Mouse (Mus musculus): ENCODE data around the gene Ncln. TPM values are rescaled to one million over a fixed set of nuclear protein-coding genes. Genes with fewer than 3 reads are reported as not detected.

Gene Ncln
- polyA plus RNA-seq, 1 experiment from 2014 or later, result 99.0 TPM

GRCm38 (mm10) chr10:81523142-81523541, 26.9 kb upstream of the Ncln start:
- Histone ChIP-seq H3K4me3 (ENCODE audit: low read depth, low read length) (no peak overlapping the region), H3K4me1 (replicated peaks; ENCODE audit: control insufficient read depth, insufficient read depth, low read length) (peaks cover 7% of the 10 kb centered on the region), H3K36me3 (ENCODE audit: control insufficient read depth, insufficient read depth, low read length) (no peaks in the 10 kb centered on the region), H3K27me3 (replicated peaks; ENCODE audit: control insufficient read depth, insufficient read depth, low read length) (no peaks in the 10 kb centered on the region), H3K4me2 (ENCODE audit: low read length) (no peak overlapping the region), H3K9me3 (ENCODE audit: control insufficient read depth, low read length) (no peaks in the 10 kb centered on the region), H3K9ac (ENCODE audit: low read length) (no peak overlapping the region), H3K27ac (ENCODE audit: low read depth) (no peak overlapping the region)
- no peak for ATAC-seq (replicated peaks; ENCODE audit: low FRiP score, low TSS enrichment, low read depth)
- DNase-seq (ENCODE audit: low spot score), result no peak
- WGBS, result 81% methylated on average over 6 of the region's 6 CpGs

DNA sequence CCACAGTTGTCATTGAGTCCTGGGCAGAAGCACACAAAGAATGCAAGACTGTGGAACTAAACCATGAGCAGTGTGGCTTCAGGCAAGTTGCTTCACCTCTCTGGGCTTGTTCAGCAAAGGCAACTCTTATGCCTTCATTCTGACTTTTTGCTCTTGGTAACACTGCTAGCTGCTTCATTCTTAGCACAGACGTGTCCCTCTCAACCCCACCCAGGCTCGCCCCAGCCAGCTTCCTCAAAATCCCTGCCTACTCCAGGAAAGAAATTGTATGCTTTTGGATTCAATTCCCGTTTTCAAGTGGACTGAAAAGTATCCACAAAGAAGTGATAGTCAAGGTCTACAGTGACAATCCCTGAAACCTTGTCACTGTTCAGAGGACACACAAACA, 23.8 kb upstream of the Ncln start:
- Histone ChIP-seq H3K36me3 (ENCODE audit: control insufficient read depth, insufficient read depth, low read length) (no peaks in the 10 kb centered on the region), H3K9ac (ENCODE audit: low read length) (no peak overlapping the region), H3K9me3 (ENCODE audit: control insufficient read depth, low read length) (no peaks in the 10 kb centered on the region), H3K4me2 (ENCODE audit: low read length) (no peak overlapping the region), H3K27ac (ENCODE audit: low read depth) (no peak overlapping the region), H3K4me3 (ENCODE audit: low read depth, low read length) (no peak overlapping the region), H3K4me1 (replicated peaks; ENCODE audit: control insufficient read depth, insufficient read depth, low read length) (peaks cover 7% of the 10 kb centered on the region), H3K27me3 (replicated peaks; ENCODE audit: control insufficient read depth, insufficient read depth, low read length) (no peaks in the 10 kb centered on the region)
- no peak for DNase-seq (ENCODE audit: low spot score)
- 70% methylated on average over 3 of the region's 3 CpGs for WGBS
- ATAC-seq (replicated peaks; ENCODE audit: low FRiP score, low TSS enrichment, low read depth), result no peak

- WGBS, result 77% methylated on average over 6 of the region's 6 CpGs
- Histone ChIP-seq H3K27me3 (replicated peaks; ENCODE audit: control insufficient read depth, insufficient read depth, low read length) (no peaks in the 10 kb centered on the region), H3K36me3 (ENCODE audit: control insufficient read depth, insufficient read depth, low read length) (no peaks in the 10 kb centered on the region), H3K4me3 (ENCODE audit: low read depth, low read length) (no peak overlapping the region), H3K4me1 (replicated peaks; ENCODE audit: control insufficient read depth, insufficient read depth, low read length) (peaks cover 7% of the 10 kb centered on the region), H3K4me2 (ENCODE audit: low read length) (no peak overlapping the region), H3K9me3 (ENCODE audit: control insufficient read depth, low read length) (no peaks in the 10 kb centered on the region), H3K27ac (ENCODE audit: low read depth) (no peak overlapping the region), H3K9ac (ENCODE audit: low read length) (no peak overlapping the region)
- no peak for ATAC-seq (replicated peaks; ENCODE audit: low FRiP score, low TSS enrichment, low read depth)
- DNase-seq (ENCODE audit: low spot score), result no peak
Observed at GRCm38 (mm10) chr10:81519227-81519977, 23.2 kb upstream of the Ncln start.

- Histone ChIP-seq H3K4me2 (ENCODE audit: low read length) (no peak overlapping the region), H3K9me3 (ENCODE audit: control insufficient read depth, low read length) (0 out of 2 replicates have a peak, but pooled peaks cover 3% of the 10 kb centered on the region), H3K9ac (ENCODE audit: low read length) (no peak overlapping the region), H3K4me1 (replicated peaks; ENCODE audit: control insufficient read depth, insufficient read depth, low read length) (peaks cover 2% of the 10 kb centered on the region), H3K4me3 (ENCODE audit: low read depth, low read length) (no peak overlapping the region), H3K27me3 (replicated peaks; ENCODE audit: control insufficient read depth, insufficient read depth, low read length) (no peaks in the 10 kb centered on the region), H3K27ac (ENCODE audit: low read depth) (no peak overlapping the region), H3K36me3 (ENCODE audit: control insufficient read depth, insufficient read depth, low read length) (no peaks in the 10 kb centered on the region)
- peak; percentile 77 for DNase-seq (ENCODE audit: low spot score)
- 0 out of 2 replicates have a peak, but pooled peaks have one; percentile 44 for ATAC-seq (replicated peaks; ENCODE audit: low FRiP score, low TSS enrichment, low read depth)
- 11% methylated on average over 4 of the region's 4 CpGs for WGBS
Observed at GRCm38 (mm10) chr10:81518546-81518945, 22.4 kb upstream of the Ncln start.

- no peaks in the 10 kb centered on the region for H3K4me1 ChIP-seq (replicated peaks; ENCODE audit: control insufficient read depth, insufficient read depth, low read length)
- no peak overlapping the region for H3K9ac ChIP-seq (ENCODE audit: low read length)
- H3K9me3 ChIP-seq (ENCODE audit: control insufficient read depth, low read length), result 0 out of 2 replicates have a peak, but pooled peaks cover 3% of the 10 kb centered on the region
- WGBS, result 72% methylated on average over 8 of the region's 8 CpGs
- ATAC-seq (replicated peaks; ENCODE audit: low FRiP score, low TSS enrichment, low read depth) (no peak), DNase-seq (ENCODE audit: low spot score) (no peak)
- H3K36me3 ChIP-seq (ENCODE audit: control insufficient read depth, insufficient read depth, low read length), result no peaks in the 10 kb centered on the region
- no peak overlapping the region for H3K27ac ChIP-seq (ENCODE audit: low read depth)
- H3K27me3 ChIP-seq (replicated peaks; ENCODE audit: control insufficient read depth, insufficient read depth, low read length), result no peaks in the 10 kb centered on the region
- no peak overlapping the region for H3K4me3 ChIP-seq (ENCODE audit: low read depth, low read length)
- no peak overlapping the region for H3K4me2 ChIP-seq (ENCODE audit: low read length)
Observed at GRCm38 (mm10) chr10:81517227-81517626, 21.0 kb upstream of the Ncln start.

DNA sequence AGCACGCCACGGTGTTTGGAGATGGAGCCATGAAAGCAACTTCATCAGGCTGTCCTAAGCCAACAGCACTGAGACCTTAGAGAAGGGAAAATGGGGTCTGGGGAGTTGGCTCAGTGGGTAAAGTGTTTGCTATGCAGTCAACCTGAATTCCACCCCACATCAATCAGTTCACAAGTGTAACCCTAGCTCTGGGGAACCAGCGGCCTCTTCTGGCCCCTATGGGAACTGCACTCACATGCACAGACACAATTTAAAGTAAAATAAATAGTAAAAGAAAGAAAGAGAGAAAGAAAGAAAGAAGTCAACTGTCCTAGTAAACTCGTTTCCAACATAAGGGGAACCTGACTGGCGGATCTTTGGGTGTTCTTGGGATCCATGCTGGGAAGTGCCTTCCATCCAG, 17.6 kb upstream of the Ncln start:
- ATAC-seq (replicated peaks; ENCODE audit: low FRiP score, low TSS enrichment, low read depth) (no peak), DNase-seq (ENCODE audit: low spot score) (no peak)
- WGBS, result 89% methylated on average over 5 of the region's 5 CpGs
- no peak overlapping the region for H3K4me3 ChIP-seq (ENCODE audit: low read depth, low read length)
- no peak overlapping the region for H3K4me2 ChIP-seq (ENCODE audit: low read length)
- H3K9me3 ChIP-seq (ENCODE audit: control insufficient read depth, low read length), result 0 out of 2 replicates have a peak, but pooled peaks cover 3% of the 10 kb centered on the region
- no peaks in the 10 kb centered on the region for H3K36me3 ChIP-seq (ENCODE audit: control insufficient read depth, insufficient read depth, low read length)
- H3K27ac ChIP-seq (ENCODE audit: low read depth), result no peak overlapping the region
- no peaks in the 10 kb centered on the region for H3K4me1 ChIP-seq (replicated peaks; ENCODE audit: control insufficient read depth, insufficient read depth, low read length)
- 0 out of 2 replicates have a peak, but pooled peaks cover 2% of the 10 kb centered on the region for H3K27me3 ChIP-seq (replicated peaks; ENCODE audit: control insufficient read depth, insufficient read depth, low read length)
- H3K9ac ChIP-seq (ENCODE audit: low read length), result no peak overlapping the region

- H3K9me3 ChIP-seq (ENCODE audit: control insufficient read depth, low read length), result 0 out of 2 replicates have a peak, but pooled peaks cover 3% of the 10 kb centered on the region
- H3K4me3 ChIP-seq (ENCODE audit: low read depth, low read length), result no peak overlapping the region
- no peak overlapping the region for H3K4me2 ChIP-seq (ENCODE audit: low read length)
- 75% methylated on average over 14 of the region's 14 CpGs for WGBS
- H3K27ac ChIP-seq (ENCODE audit: low read depth), result no peak overlapping the region
- no peaks in the 10 kb centered on the region for H3K4me1 ChIP-seq (replicated peaks; ENCODE audit: control insufficient read depth, insufficient read depth, low read length)
- H3K36me3 ChIP-seq (ENCODE audit: control insufficient read depth, insufficient read depth, low read length), result no peaks in the 10 kb centered on the region
- H3K27me3 ChIP-seq (replicated peaks; ENCODE audit: control insufficient read depth, insufficient read depth, low read length), result 0 out of 2 replicates have a peak, but pooled peaks cover 2% of the 10 kb centered on the region
- H3K9ac ChIP-seq (ENCODE audit: low read length), result no peak overlapping the region
- ATAC-seq (replicated peaks; ENCODE audit: low FRiP score, low TSS enrichment, low read depth) (no peak), DNase-seq (ENCODE audit: low spot score) (no peak)
Observed at GRCm38 (mm10) chr10:81510246-81510810, 14.1 kb upstream of the Ncln start.

GRCm38 (mm10) chr10:81507691-81508489, 11.7 kb upstream of the Ncln start:
- ATAC-seq (replicated peaks; ENCODE audit: low FRiP score, low TSS enrichment, low read depth) (no peak), DNase-seq (ENCODE audit: low spot score) (no peak)
- H3K4me1 ChIP-seq (replicated peaks; ENCODE audit: control insufficient read depth, insufficient read depth, low read length), result no peaks in the 10 kb centered on the region
- no peak overlapping the region for H3K9ac ChIP-seq (ENCODE audit: low read length)
- 0 out of 2 replicates have a peak, but pooled peaks cover 7% of the 10 kb centered on the region for H3K27me3 ChIP-seq (replicated peaks; ENCODE audit: control insufficient read depth, insufficient read depth, low read length)
- H3K4me3 ChIP-seq (ENCODE audit: low read depth, low read length), result no peak overlapping the region
- no peak overlapping the region for H3K4me2 ChIP-seq (ENCODE audit: low read length)
- 69% methylated on average over 13 of the region's 13 CpGs for WGBS
- no peaks in the 10 kb centered on the region for H3K9me3 ChIP-seq (ENCODE audit: control insufficient read depth, low read length)
- H3K36me3 ChIP-seq (ENCODE audit: control insufficient read depth, insufficient read depth, low read length), result no peaks in the 10 kb centered on the region
- no peak overlapping the region for H3K27ac ChIP-seq (ENCODE audit: low read depth)

Measured in intestine, embryonic 14.5 days (tissue).